Mouse (Mus musculus) spleen, adult 18-20 months (tissue): ENCODE measurements at regions not wholly inside any gene's neighbourhood (a gene's known extent, or its start where the extent isn't known, plus 50 kb on each side); places are given as distances from the start of the nearest gene placed in this dataset.

Experiments
- DNase-seq, 2 experiments: peaks; one replicate each; pipeline ENCODE4 v3.0.0; 2022; ENCODE audit warnings: mixed read lengths in 2 of 2

- DNase-seq, result peak in 1 of 2 experiments; percentile 35
Observed at GRCm38 (mm10) chr19:21913005-21913670, 135.0 kb downstream of the Cemip2 start.

DNA sequence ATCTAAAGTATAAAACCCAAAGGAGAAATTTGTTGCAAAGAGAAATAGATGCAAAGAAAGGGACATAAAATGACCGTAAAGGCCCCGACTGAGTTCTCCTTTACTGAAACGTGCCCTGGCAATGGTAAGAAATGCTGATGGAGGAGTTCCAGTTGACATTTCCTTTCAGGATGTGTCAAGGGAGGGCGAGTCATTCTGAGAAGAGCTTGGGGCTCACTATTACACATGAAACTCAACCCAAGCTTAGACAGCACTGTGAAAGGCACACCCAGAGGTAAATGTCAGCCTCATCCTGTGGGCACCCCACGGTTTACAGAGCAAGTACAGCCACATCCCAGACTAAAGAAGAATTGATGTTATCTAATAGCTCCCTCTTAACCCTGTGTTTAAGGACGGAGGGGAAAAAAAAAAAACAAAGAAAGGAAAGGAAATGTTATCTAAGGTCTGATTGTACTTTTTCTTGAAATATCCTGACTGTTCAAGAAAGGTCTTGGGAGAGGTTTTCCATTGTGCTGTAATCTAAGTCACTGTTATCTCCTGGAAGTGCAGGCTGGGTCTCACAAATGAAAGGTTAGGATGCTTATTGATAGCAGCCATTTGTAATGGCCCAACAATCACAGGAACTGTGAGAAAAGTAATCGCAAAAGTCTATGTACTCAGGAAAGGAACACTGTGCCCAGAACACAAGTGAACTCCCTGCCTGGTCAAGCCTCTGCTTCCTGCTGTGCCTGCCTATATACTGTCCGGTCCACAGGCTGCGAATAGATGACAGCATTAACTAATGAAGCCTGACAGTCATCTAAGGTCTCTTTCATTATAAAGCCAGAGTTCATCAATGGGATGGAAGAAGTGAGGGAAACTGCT is 135.8 kb downstream of the Cemip2 start:
- DNase-seq, result no peak

DNA sequence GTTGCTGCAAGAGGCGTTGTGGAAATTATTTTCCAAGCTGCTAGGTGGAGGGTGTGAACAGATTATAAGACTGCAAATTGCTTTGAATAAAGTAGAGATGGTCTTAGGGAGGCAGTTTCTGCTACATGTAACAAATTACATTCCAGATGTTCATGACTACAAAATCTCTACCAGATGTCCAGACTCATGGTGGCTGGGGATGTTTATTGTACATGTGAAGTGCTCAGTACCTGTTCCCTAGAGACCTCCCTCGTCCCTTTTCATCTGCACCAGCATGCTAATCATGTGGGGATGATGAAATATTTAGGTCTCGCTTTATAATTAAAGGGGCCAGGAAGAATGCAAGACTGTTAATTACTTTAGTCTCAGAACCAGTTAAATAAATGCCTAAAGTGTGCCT is 136.5 kb downstream of the Cemip2 start:
- DNase-seq, result no peak

DNA sequence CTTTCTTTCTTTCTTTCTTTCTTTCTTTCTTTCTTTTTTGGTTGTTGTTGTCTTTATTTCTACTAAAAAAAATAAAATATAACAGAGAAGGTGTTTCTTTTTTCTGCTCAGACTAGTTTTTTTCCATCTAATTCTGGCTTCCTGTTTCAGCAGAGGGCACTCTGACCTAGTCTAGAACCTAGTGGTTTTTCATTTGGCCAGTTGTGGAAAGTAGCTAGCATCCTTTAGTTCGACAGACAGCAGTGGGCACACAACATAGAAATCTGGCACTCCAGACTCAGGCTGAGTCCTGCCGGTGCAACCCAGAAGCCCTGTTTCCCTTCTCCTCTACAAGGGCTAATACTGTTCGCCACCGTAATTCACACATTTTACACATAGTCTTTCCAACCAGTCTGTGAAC is 140.0 kb downstream of the Cemip2 start:
- DNase-seq, result no peak

- DNase-seq, result no peak
Observed at GRCm38 (mm10) chr19:21919074-21919473, 140.9 kb downstream of the Cemip2 start.

DNA sequence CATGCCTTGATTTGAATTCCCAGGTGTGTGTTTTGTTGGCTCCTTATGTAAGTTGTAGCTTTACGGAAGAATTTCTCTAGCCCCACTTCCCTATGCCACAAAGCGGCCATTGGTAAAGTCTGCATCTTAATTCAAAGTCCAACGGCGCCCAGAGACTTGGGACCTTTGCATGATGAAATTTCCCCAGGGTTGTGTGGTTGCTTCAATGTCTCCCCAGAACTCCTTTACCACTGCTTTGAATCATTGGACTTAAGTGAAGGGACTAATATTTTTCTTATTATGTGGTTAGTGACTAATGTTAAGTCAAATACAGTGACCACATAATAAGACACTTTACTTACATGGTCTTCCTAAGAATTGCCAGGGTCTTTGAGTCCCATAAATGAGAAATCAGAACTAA is 162.0 kb downstream of the Cemip2 start:
- DNase-seq, result no peak

GRCm38 (mm10) chr19:21941720-21942119 is 163.6 kb downstream of the Cemip2 start:
- no peak for DNase-seq

- DNase-seq, result no peak
Observed at GRCm38 (mm10) chr19:21942286-21942685, 164.1 kb downstream of the Cemip2 start.

GRCm38 (mm10) chr19:21943407-21943806 is 165.3 kb downstream of the Cemip2 start:
- peak; percentile 30 to 47 for DNase-seq

GRCm38 (mm10) chr19:21946262-21946922 is 168.2 kb downstream of the Cemip2 start:
- DNase-seq, result no peak

DNA sequence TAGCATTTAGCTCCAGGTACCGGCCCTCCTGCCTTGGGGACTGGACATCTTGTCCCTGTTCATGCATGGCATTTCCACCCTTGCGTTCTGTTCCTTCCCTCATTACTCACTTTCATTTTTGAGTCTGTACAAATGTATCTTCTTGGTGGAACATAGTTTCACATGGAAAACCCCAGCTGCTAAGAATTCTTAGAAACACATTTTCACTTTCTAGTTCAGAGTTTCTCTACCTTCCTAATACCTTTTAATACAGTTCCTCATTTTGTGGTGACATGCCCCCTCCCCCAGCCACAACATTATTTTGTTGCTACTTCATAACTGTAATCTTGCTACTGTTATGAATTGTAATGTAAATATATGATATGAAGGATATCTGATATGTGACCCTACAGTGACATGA is 169.9 kb downstream of the Cemip2 start:
- DNase-seq, result no peak

DNA sequence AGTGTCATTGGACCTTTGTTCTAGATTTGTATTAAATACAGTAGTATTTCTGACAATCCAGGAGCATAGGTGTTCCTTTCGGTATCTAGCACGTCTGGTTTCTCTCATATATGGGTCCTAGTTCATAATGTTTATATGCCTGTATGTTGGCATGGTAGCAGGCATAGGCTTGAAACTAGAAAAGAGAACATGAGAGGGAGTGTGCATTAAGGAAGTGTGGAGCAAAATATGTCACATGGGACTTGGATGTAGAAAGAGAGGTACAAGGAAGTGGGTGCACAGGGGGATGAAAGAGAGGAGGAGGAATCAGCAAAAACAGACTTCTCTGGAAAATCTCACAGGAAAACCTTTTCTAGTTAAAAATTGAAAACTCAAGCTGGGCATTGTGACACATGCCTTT is 176.2 kb upstream of the Trpm3 start:
- DNase-seq, result no peak

GRCm38 (mm10) chr19:21989857-21990256 is 149.0 kb upstream of the Trpm3 start:
- DNase-seq, result no peak

- no peak for DNase-seq
Observed at GRCm38 (mm10) chr19:21990970-21991369, 147.9 kb upstream of the Trpm3 start.

DNA sequence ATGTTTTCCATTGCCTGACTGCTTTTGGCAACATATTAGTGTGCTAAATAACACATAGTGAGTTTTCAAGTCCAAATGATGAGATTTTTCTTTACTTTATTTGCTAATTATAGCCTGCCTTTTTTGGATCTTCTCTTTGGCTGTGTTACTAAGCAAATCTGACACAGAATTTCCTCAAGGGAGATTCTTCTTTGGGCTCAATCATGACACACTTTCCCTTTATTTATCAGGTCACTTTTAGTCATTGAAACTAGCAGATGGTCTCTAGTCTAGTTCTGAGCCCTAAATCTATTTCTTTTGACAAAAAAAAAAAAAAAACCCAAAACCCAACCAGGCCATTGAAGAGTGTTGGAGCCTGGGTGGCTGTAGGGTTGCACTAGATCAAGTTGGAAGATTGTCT is 147.4 kb upstream of the Trpm3 start:
- DNase-seq, result no peak

- DNase-seq, result no peak
Observed at GRCm38 (mm10) chr19:21999621-22000020, 139.2 kb upstream of the Trpm3 start.

DNA sequence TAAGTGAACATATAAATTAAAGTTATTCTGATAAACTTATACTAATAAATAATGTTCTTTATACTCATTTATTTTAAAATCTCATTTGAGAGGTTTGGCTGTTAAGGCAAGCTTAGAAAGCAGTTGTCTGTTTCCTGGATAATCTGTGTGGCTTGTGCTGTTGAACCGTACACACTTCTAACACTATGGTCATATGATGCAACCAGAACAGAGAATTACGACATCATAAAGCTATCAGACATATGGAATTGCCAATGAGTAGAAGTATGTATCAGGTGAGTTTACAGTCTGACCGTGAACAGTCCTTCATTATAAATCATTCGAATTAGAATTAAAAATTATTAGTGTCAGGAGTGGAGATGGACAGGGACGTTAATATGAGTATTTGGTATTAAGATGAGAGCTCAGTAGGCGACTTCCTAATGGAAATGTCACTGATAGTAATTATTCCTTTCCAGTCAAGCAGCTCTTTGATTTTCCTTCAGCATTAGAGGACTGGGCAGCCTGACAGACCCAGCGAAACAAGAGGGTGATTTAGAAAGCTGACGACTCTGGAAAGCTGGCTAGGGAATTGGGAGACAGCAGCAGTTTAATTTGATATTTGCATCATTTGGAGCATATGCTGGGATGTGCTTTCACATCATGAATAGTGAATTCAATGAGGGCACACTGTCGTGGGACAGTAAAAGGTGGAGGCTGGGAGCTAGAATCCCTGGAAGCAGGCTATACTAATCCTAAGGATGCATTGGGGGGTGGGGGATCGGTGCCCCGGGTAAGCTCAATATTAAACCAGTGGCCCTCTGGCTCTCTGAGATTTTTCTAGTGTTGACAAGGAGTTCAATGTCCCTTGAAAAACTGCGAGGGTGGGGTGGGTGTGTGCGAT is 130.6 kb upstream of the Trpm3 start:
- DNase-seq, result no peak

- DNase-seq, result no peak
Observed at GRCm38 (mm10) chr19:22010239-22010638, 128.6 kb upstream of the Trpm3 start.

GRCm38 (mm10) chr19:22015854-22016610 is 122.8 kb upstream of the Trpm3 start:
- no peak for DNase-seq

GRCm38 (mm10) chr19:22017425-22017824 is 121.4 kb upstream of the Trpm3 start:
- no peak for DNase-seq

DNA sequence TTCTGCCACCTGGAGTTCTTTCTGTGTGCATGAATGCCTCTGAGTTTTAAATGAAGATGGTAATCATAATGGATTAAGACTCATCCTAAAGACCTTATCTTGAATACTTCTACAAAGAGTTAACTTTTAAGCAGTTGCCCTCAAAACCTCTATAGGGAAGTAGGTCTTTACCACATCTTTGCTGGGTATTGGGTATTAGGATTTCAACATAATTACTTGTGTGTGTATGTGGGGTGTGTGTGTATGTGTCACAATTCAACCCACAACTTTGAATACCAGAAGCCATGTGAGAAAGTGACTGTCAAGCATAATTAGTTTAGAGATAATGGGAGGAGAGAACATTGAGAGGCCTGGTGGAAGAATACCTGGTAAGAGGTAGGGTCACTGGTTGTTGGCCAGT is 111.3 kb upstream of the Trpm3 start:
- no peak for DNase-seq

- no peak for DNase-seq
Observed at GRCm38 (mm10) chr19:22047657-22048056, 91.2 kb upstream of the Trpm3 start.
